ENCODE assay signal across 10 mouse cellular contexts in the genomic region with DNA sequence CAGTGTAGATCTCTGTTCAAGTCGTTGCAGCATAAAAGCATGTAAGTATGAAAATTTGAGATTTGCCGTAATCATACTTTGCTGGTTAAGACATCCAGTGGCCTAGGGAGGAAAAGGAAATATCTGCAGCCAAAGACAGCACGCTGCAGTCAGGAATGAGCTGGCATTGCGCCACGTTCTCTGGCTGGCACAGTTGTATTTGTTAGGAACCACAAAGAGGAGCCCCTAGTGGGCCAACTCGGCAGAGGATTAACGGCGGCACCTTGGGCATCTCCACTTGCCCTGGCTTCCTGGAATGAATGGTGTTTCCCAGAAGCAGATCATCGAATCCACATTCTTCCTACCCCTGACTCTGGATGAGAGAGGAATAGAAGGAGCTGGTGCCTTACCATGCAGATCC. TPM values are rescaled to one million over a fixed set of nuclear protein-coding genes. Genes with fewer than 3 reads are reported as not detected.
DNase-seq lines count a peak whose midpoint lies in the region; ATAC-seq lines count a peak whose summit lies in the region.
"Had no signal": no experiment of that assay in that cellular context is flagged by ENCODE, and none has a peak within 500 bp of the region (broad histone marks: within the 10 kb centered on the region; RNA-seq: fewer than 3 reads in every experiment).

No protein-coding gene starts in this region.

- peak; percentile 79 for ATAC-seq in hindbrain, embryonic 16.5 days
- no peak for ATAC-seq in hindbrain, embryonic 13.5 days (ENCODE audit: low FRiP score)

- no peak overlapping the region for H3K4me2 ChIP-seq in hindbrain, embryonic 16.5 days (ENCODE audit: low read length)
- H3K4me2 ChIP-seq in hindbrain, embryonic 13.5 days, result no peak overlapping the region

- no peaks in the 10 kb centered on the region for H3K4me1 ChIP-seq in hindbrain, embryonic 16.5 days (ENCODE audit: control insufficient read depth, insufficient read depth, low read depth, low read length)
- no peaks in the 10 kb centered on the region for H3K4me1 ChIP-seq in hindbrain, embryonic 13.5 days (replicated peaks)

- 53% methylated on average over 9 of the region's 9 CpGs for WGBS in hindbrain, embryonic 16.5 days
- 68% methylated on average over 9 of the region's 9 CpGs for WGBS in hindbrain, embryonic 13.5 days

- H3K4me3 ChIP-seq in hindbrain, embryonic 16.5 days (ENCODE audit: low read length), result no peak overlapping the region
- no peak overlapping the region for H3K4me3 ChIP-seq in hindbrain, embryonic 13.5 days

- no peaks in the 10 kb centered on the region for H3K27me3 ChIP-seq in hindbrain, embryonic 16.5 days (replicated peaks; ENCODE audit: control insufficient read depth, insufficient read depth, low read length)
- H3K27me3 ChIP-seq in hindbrain, embryonic 13.5 days, result no peaks in the 10 kb centered on the region
- H3K27me3 ChIP-seq: CH12.LX had no signal

- no peak overlapping the region for H3K27ac ChIP-seq in hindbrain, embryonic 16.5 days (ENCODE audit: low read depth, low read length)
- H3K27ac ChIP-seq in hindbrain, embryonic 13.5 days, result no peak overlapping the region

- peak; percentile 6 for DNase-seq in urinary bladder, postnatal 25 days (ENCODE audit: low spot score)
- no peak for DNase-seq in urinary bladder, adult 2 months (ENCODE audit: low spot score)
- DNase-seq in gastrocnemius, postnatal 25 days, result peak; percentile 23
- peak; percentile 49 to 74 for DNase-seq in kidney, postnatal 36 days
- DNase-seq in right cerebral cortex, postnatal 10 days (ENCODE audit: low spot score in 2 of 2), result peak; percentile 73 to 83
- no peak for DNase-seq in embryo, embryonic 11 days

- H3K9me3 ChIP-seq in hindbrain, embryonic 16.5 days (ENCODE audit: control insufficient read depth, low read length), result no peaks in the 10 kb centered on the region
- no peaks in the 10 kb centered on the region for H3K9me3 ChIP-seq in hindbrain, embryonic 13.5 days

- no peak overlapping the region for H3K9ac ChIP-seq in hindbrain, embryonic 16.5 days (ENCODE audit: low read depth, low read length)
- no peak overlapping the region for H3K9ac ChIP-seq in hindbrain, embryonic 13.5 days

- H3K36me3 ChIP-seq in hindbrain, embryonic 16.5 days (ENCODE audit: control insufficient read depth, insufficient read depth, low read length), result no peaks in the 10 kb centered on the region
- no peaks in the 10 kb centered on the region for H3K36me3 ChIP-seq in hindbrain, embryonic 13.5 days

RNA-seq across cellular contexts. Expression of gene Adamts3, which starts 14.4 kb away (rescaled TPM):
- 3.9 and 4.4 TPM in 2 replicates for polyA plus RNA-seq in hindbrain, embryonic 16.5 days (2015; fragmentation: Nextera tagmentation; extraction: Ambion mirVana)
- 2.8 and 4.2 TPM in 2 replicates for polyA plus RNA-seq in hindbrain, embryonic 13.5 days (2015; fragmentation: Nextera tagmentation; extraction: Ambion mirVana)
- polyA plus RNA-seq in urinary bladder, adult 2 months (2012; rRNA removed), result 2.1 and 2.2 TPM in 2 replicates
- 1 to 10 TPM; 1.6 to 4.0 TPM for total RNA-seq in gastrocnemius, postnatal 25 days (2021)
- total RNA-seq: CH12.LX; neutrophil, adult 5-6 weeks had no signal

Comparison
In these comparisons a context has a peak if more than half of its experiments do, and no peak if none do; other contexts are left out.
1. DNase-seq: peak in urinary bladder, postnatal 25 days (single experiment), gastrocnemius, postnatal 25 days (single experiment), kidney, postnatal 36 days (2 of 2) and right cerebral cortex, postnatal 10 days (2 of 2); none in urinary bladder, adult 2 months (single experiment) and embryo, embryonic 11 days (single experiment).